Mouse (Mus musculus) kidney, postnatal 0 days (tissue): ENCODE measurements around the gene Olfr1155. TPM values are rescaled to one million over a fixed set of nuclear protein-coding genes. Genes with fewer than 3 reads are reported as not detected.

Experiments
- ATAC-seq: fragments of 200-750 bp; cut with Nextera tagmentation; replicated peaks from 2 replicates; pipeline ENCODE4 v1.8.0; 2017; ENCODE audit warnings: low read depth, moderate number of reproducible peaks, moderate TSS enrichment, moderate library complexity; ENCODE audit not compliant: low FRiP score
- DNase-seq: peaks from one replicate; pipeline ENCODE4 v3.0.0-alpha.2; 2016; ENCODE audit warnings: low spot score
- H3K27ac ChIP-seq: fragments of 300-500 bp; sonication (generic); 2 replicates; pipeline ENCODE4 v1.5.1; 2014; ENCODE audit warnings: mild to moderate bottlenecking
- H3K27me3 ChIP-seq: fragments of 300-500 bp; sonication (generic); 2 replicates; pipeline ENCODE4 v1.6.1; 2014; ENCODE audit warnings: low read length, mixed read lengths; ENCODE audit not compliant: insufficient read depth
- H3K36me3 ChIP-seq: fragments of 300-500 bp; sonication (generic); 2 replicates; pipeline ENCODE4 v1.6.1; 2014; ENCODE audit warnings: low read length, mixed read lengths; ENCODE audit not compliant: insufficient read depth
- H3K4me1 ChIP-seq: fragments of 300-500 bp; sonication (generic); replicated peaks from 2 replicates; pipeline ENCODE4 v1.6.1; 2014; ENCODE audit warnings: antibody characterized with exemption, low read length, mixed read lengths; ENCODE audit not compliant: insufficient read depth
- H3K4me2 ChIP-seq: fragments of 300-500 bp; sonication (generic); 2 replicates; pipeline ENCODE4 v1.6.1; 2014; ENCODE audit warnings: mild to moderate bottlenecking, low read length, moderate library complexity, mixed read lengths
- H3K4me3 ChIP-seq: fragments of 300-500 bp; sonication (generic); replicated peaks from 2 replicates; pipeline ENCODE4 v1.5.1; 2014; ENCODE audit warnings: low read depth, low read length
- H3K9ac ChIP-seq: fragments of 300-500 bp; sonication (generic); 2 replicates; pipeline ENCODE4 v1.6.1; 2014; ENCODE audit warnings: low read depth, low read length
- H3K9me3 ChIP-seq: fragments of 300-500 bp; sonication (generic); replicated peaks from 2 replicates; pipeline ENCODE4 v1.6.1; 2016; ENCODE audit warnings: low read length, inconsistent platforms, mixed read lengths
- CTCF ChIP-seq: IDR thresholded peaks from 2 replicates; pipeline ENCODE4 v1.5.1; 2016; ENCODE audit warnings: antibody characterized with exemption, low read depth, mild to moderate bottlenecking, moderate library complexity
- WGBS: fragments of 180-500 bp; shearing (Covaris S2); extraction: QIAGEN DNeasy Blood & Tissue Kit; methylation state at CpG from one replicate; pipeline ENCODE4 v1.1.7; 2014; 5-methylcytosine and 5-hydroxymethylcytosine counted together
- polyA plus RNA-seq: library from polyadenylated mRNA; unstranded; fragments of >200 nt; fragmentation: Nextera tagmentation; extraction: Ambion mirVana; gene quantifications from 2 replicates; pipeline ENCODE4 v1.2.1, GENCODE M21; 2015

The Olfr1155 gene
- not detected in 2 replicates for polyA plus RNA-seq

- no peak within 1 kb of the TSS for H3K4me3 ChIP-seq
- DNase-seq = no peak
- H3K4me1 ChIP-seq = no peaks in the 10 kb centered on the region
- H3K36me3 ChIP-seq = no peaks in the 10 kb centered on the region
- no peaks in the 10 kb centered on the region for H3K9me3 ChIP-seq
- H3K4me2 ChIP-seq = no peak within 1 kb of the TSS
- H3K27ac ChIP-seq = no peak within 1 kb of the TSS
- TF ChIP-seq CTCF = no peak
- H3K9ac ChIP-seq = no peak within 1 kb of the TSS
- ATAC-seq = no peak
- H3K27me3 ChIP-seq = no peaks in the 10 kb centered on the region
- 96% methylated on average over 1 of the region's 1 CpGs for WGBS
Observed at GRCm38 (mm10) chr2:87945037-87945436, at the start of gene Olfr1155. Olfr1155 (minus strand) TSS chr2:87945137.

- no peaks in the 10 kb centered on the region for H3K36me3 ChIP-seq
- H3K4me2 ChIP-seq = no peak within 1 kb of the TSS
- no peak for DNase-seq
- H3K4me3 ChIP-seq = no peak within 1 kb of the TSS
- no peak within 1 kb of the TSS for H3K27ac ChIP-seq
- no peaks in the 10 kb centered on the region for H3K4me1 ChIP-seq
- no peak for TF ChIP-seq CTCF
- no peak within 1 kb of the TSS for H3K9ac ChIP-seq
- H3K27me3 ChIP-seq = no peaks in the 10 kb centered on the region
- ATAC-seq = no peak
- H3K9me3 ChIP-seq = no peaks in the 10 kb centered on the region
Observed at GRCm38 (mm10) chr2:87989813-87990212, 44.9 kb upstream of the Olfr1155 start, which contains the start of gene Olfr1158. Olfr1158 (plus strand) TSS chr2:87990113.

- H3K4me3 ChIP-seq = no peak within 1 kb of the TSS
- no peak for TF ChIP-seq CTCF
- 67% methylated on average over 3 of the region's 3 CpGs for whole genome bisulfite sequencing
- H3K4me1 ChIP-seq = no peaks in the 10 kb centered on the region
- no peak within 1 kb of the TSS for H3K27ac ChIP-seq
- H3K4me2 ChIP-seq = no peak within 1 kb of the TSS
- no peaks in the 10 kb centered on the region for H3K27me3 ChIP-seq
- no peak for ATAC-seq
- H3K36me3 ChIP-seq = no peaks in the 10 kb centered on the region
- no peaks in the 10 kb centered on the region for H3K9me3 ChIP-seq
- H3K9ac ChIP-seq = no peak within 1 kb of the TSS
- no peak for DNase-seq
Observed at GRCm38 (mm10) chr2:87974563-87974962, 29.6 kb upstream of the Olfr1155 start, which contains the start of gene Olfr74. Olfr74 (minus strand) TSS chr2:87974663.

- Histone ChIP-seq H3K9ac (no peak within 1 kb of the TSS), H3K27me3 (no peaks in the 10 kb centered on the region), H3K27ac (no peak within 1 kb of the TSS), H3K9me3 (no peaks in the 10 kb centered on the region), H3K4me1 (no peaks in the 10 kb centered on the region), H3K4me2 (no peak within 1 kb of the TSS), H3K4me3 (no peak within 1 kb of the TSS), H3K36me3 (no peaks in the 10 kb centered on the region)
- ATAC-seq (no peak), DNase-seq (no peak)
- WGBS = 96% methylated on average over 4 of the region's 4 CpGs
- TF ChIP-seq CTCF = no peak
Observed at GRCm38 (mm10) chr2:87968199-87968598, 23.3 kb upstream of the Olfr1155 start, which contains the start of gene Olfr1157. Olfr1157 (minus strand) TSS chr2:87968299.

GRCm38 (mm10) chr2:87953000-87953399, 8.1 kb upstream of the Olfr1155 start, which contains the start of gene Olfr1156:
Olfr1156 (minus strand) TSS chr2:87953100.
- H3K36me3 ChIP-seq = no peaks in the 10 kb centered on the region
- H3K4me3 ChIP-seq = no peak within 1 kb of the TSS
- no peaks in the 10 kb centered on the region for H3K4me1 ChIP-seq
- ATAC-seq (no peak), DNase-seq (no peak)
- no peak for TF ChIP-seq CTCF
- no peaks in the 10 kb centered on the region for H3K9me3 ChIP-seq
- no peak within 1 kb of the TSS for H3K4me2 ChIP-seq
- no peaks in the 10 kb centered on the region for H3K27me3 ChIP-seq
- no peak within 1 kb of the TSS for H3K9ac ChIP-seq
- no peak within 1 kb of the TSS for H3K27ac ChIP-seq

GRCm38 (mm10) chr2:87905066-87905465, 39.9 kb downstream of the Olfr1155 start, which contains the start of gene Olfr1154:
Olfr1154 (minus strand) TSS chr2:87905166.
- Histone ChIP-seq H3K36me3 (no peaks in the 10 kb centered on the region), H3K27ac (no peak within 1 kb of the TSS), H3K4me3 (no peak within 1 kb of the TSS), H3K9ac (no peak within 1 kb of the TSS), H3K27me3 (no peaks in the 10 kb centered on the region), H3K4me2 (no peak within 1 kb of the TSS), H3K4me1 (no peaks in the 10 kb centered on the region), H3K9me3 (no peaks in the 10 kb centered on the region)
- ATAC-seq (no peak), DNase-seq (no peak)
- TF ChIP-seq CTCF = no peak
- 71% methylated on average over 1 of the region's 1 CpGs for WGBS

- Histone ChIP-seq H3K27ac (no peak within 1 kb of the TSS), H3K4me1 (no peaks in the 10 kb centered on the region), H3K27me3 (no peaks in the 10 kb centered on the region), H3K9ac (no peak within 1 kb of the TSS), H3K9me3 (no peaks in the 10 kb centered on the region), H3K4me3 (no peak within 1 kb of the TSS), H3K36me3 (no peaks in the 10 kb centered on the region), H3K4me2 (no peak within 1 kb of the TSS)
- DNase-seq (no peak), ATAC-seq (no peak)
- 76% methylated on average over 1 of the region's 1 CpGs for WGBS
- TF ChIP-seq CTCF = no peak
Observed at GRCm38 (mm10) chr2:87894662-87895061, 50.3 kb downstream of the Olfr1155 start, which contains the start of gene Olfr1153. Olfr1153 (plus strand) TSS chr2:87894962.

Other genes starting within 250 kb of the Olfr1155 start
- gene Olfr1137, start 232.0 kb downstream of the Olfr1155 start, polyA plus RNA-seq = not detected in 2 replicates
- not detected in 2 replicates for gene Olfr1138, start 205.2 kb downstream of the Olfr1155 start, polyA plus RNA-seq
- gene Olfr1140, start 201.4 kb downstream of the Olfr1155 start, polyA plus RNA-seq = not detected in 2 replicates
- gene Olfr1141, start 191.1 kb downstream of the Olfr1155 start, polyA plus RNA-seq = not detected in 2 replicates
- gene Olfr152, start 165.7 kb downstream of the Olfr1155 start, polyA plus RNA-seq = not detected in 2 replicates
- gene Olfr1143, start 144.5 kb downstream of the Olfr1155 start, polyA plus RNA-seq = not detected in 2 replicates
- gene Olfr1145, start 135.3 kb downstream of the Olfr1155 start, polyA plus RNA-seq = not detected in 2 replicates
- gene Olfr1148, start 114.6 kb downstream of the Olfr1155 start, polyA plus RNA-seq = not detected in 2 replicates
- not detected in 2 replicates for gene Olfr1150-ps1, start 101.1 kb downstream of the Olfr1155 start, polyA plus RNA-seq
- gene Olfr1151, start 89.3 kb downstream of the Olfr1155 start, polyA plus RNA-seq = not detected in 2 replicates
- not detected in 2 replicates for gene Olfr1152, start 78.6 kb downstream of the Olfr1155 start, polyA plus RNA-seq
- not detected in 2 replicates for gene Olfr1153, start 50.2 kb downstream of the Olfr1155 start, polyA plus RNA-seq
- not detected in 2 replicates for gene Olfr1154, start 40.0 kb downstream of the Olfr1155 start, polyA plus RNA-seq
- gene Olfr1156, start 8.0 kb upstream of the Olfr1155 start, polyA plus RNA-seq = not detected in 2 replicates
- gene Olfr1157, start 23.2 kb upstream of the Olfr1155 start, polyA plus RNA-seq = not detected in 2 replicates
- gene Olfr74, start 29.5 kb upstream of the Olfr1155 start, polyA plus RNA-seq = not detected in 2 replicates
- not detected in 2 replicates for gene Olfr1158, start 45.0 kb upstream of the Olfr1155 start, polyA plus RNA-seq
- not detected in 2 replicates for gene Olfr1160, start 63.1 kb upstream of the Olfr1155 start, polyA plus RNA-seq
- gene Olfr1161, start 77.6 kb upstream of the Olfr1155 start, polyA plus RNA-seq = not detected in 2 replicates
- gene Olfr73, start 92.6 kb upstream of the Olfr1155 start, polyA plus RNA-seq = not detected in 2 replicates
- not detected in 2 replicates for gene Olfr1162, start 106.0 kb upstream of the Olfr1155 start, polyA plus RNA-seq
- not detected in 2 replicates for gene Olfr1163, start 126.7 kb upstream of the Olfr1155 start, polyA plus RNA-seq
- not detected in 2 replicates for gene Olfr1164, start 148.8 kb upstream of the Olfr1155 start, polyA plus RNA-seq
- gene Olfr1166, start 183.1 kb upstream of the Olfr1155 start, polyA plus RNA-seq = not detected in 2 replicates
- not detected in 2 replicates for gene Olfr1167, start 210.1 kb upstream of the Olfr1155 start, polyA plus RNA-seq
- not detected in 2 replicates for gene Olfr1168, start 236.7 kb upstream of the Olfr1155 start, polyA plus RNA-seq